Mouse (Mus musculus) megakaryocyte, embryonic 14.5 days (primary cell): ENCODE results near the gene Kcnc2. TPM values are rescaled to one million over a fixed set of nuclear protein-coding genes. Genes with fewer than 3 reads are reported as not detected.

Experiments
- H3K27me3 ChIP-seq: replicated peaks from 2 replicates; pipeline ENCODE3; 2012; ENCODE audit warnings: inconsistent platforms
- H3K36me3 ChIP-seq: replicated peaks from 2 replicates; pipeline ENCODE3; 2012; ENCODE audit warnings: low read length, inconsistent platforms, mixed read lengths
- H3K4me1 ChIP-seq: 2 replicates; pipeline ENCODE4 v1.6.1; 2012; ENCODE audit warnings: inconsistent platforms
- H3K4me3 ChIP-seq: replicated peaks from 2 replicates; pipeline ENCODE3; 2012; ENCODE audit warnings: moderate library complexity, mild to moderate bottlenecking, inconsistent platforms
- H3K9me3 ChIP-seq: 2 replicates; pipeline ENCODE4 v1.6.1; 2012; ENCODE audit warnings: inconsistent platforms
- FLI1 ChIP-seq: IDR thresholded peaks from 2 replicates; pipeline ENCODE4 v1.6.1; 2012; ENCODE audit warnings: low read length, inconsistent platforms, mixed read lengths
- GATA1 ChIP-seq: IDR thresholded peaks from 3 replicates; pipeline ENCODE4 v1.6.1; 2012; ENCODE audit warnings: mixed read lengths, low read length, inconsistent platforms, borderline replicate concordance
- polyA plus RNA-seq: library from polyadenylated mRNA; stranded (reverse); fragments of >175 nt; gene quantifications from 2 replicates; pipeline ENCODE4 v1.2.3, GENCODE M21; 2012; ENCODE audit warnings: low replicate concordance; ENCODE audit not compliant: insufficient read depth

Gene Kcnc2
- polyA plus RNA-seq, 1 experiment: not detected

GRCm38 (mm10) chr10:112380590-112380989, 109.7 kb downstream of the Kcnc2 start:
- Histone ChIP-seq H3K4me3 (no peak overlapping the region), H3K9me3 (peaks cover 4% of the 10 kb centered on the region; the same call in 1 of the 2 replicates), H3K36me3 (no peaks in the 10 kb centered on the region), H3K4me1 (no peaks in the 10 kb centered on the region), H3K27me3 (no peaks in the 10 kb centered on the region)
- TF ChIP-seq FLI1: no peak
- no peak for TF ChIP-seq GATA1

DNA sequence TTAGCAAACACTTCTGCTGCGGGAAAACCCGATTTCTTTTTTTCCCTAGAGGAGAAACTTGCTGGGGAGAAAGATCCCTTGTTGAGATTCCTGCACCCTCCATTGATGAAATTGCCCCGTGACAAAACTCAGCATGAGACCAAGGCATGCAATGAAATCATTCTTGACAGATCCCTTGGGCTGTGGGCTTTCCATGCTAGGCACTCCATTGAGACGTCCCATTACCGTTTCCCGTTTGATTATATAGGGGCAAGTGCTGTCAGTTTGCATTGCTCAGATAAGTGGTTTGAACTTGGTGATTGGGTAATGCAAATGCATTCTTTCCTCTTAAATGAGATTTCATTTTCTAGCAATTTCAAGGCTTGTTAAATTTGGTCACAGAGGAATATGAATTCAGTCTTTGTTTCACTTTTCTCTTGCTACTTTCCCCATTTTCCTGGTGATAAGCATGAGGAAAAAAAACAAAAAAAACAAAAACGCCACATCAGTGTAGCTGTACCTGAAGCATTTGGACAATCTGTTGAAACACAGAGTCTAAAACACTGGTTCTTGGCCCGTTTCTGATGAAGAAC, 123.6 kb downstream of the Kcnc2 start:
- Histone ChIP-seq H3K4me1 (no peaks in the 10 kb centered on the region), H3K4me3 (no peak overlapping the region), H3K36me3 (no peaks in the 10 kb centered on the region), H3K27me3 (no peaks in the 10 kb centered on the region), H3K9me3 (0 out of 2 replicates have a peak, but pooled peaks cover 3% of the 10 kb centered on the region)
- TF ChIP-seq GATA1: no peak
- TF ChIP-seq FLI1: no peak

- Histone ChIP-seq H3K4me3 (no peak overlapping the region), H3K27me3 (no peaks in the 10 kb centered on the region), H3K4me1 (no peaks in the 10 kb centered on the region), H3K36me3 (no peaks in the 10 kb centered on the region), H3K9me3 (0 out of 2 replicates have a peak, but pooled peaks cover 3% of the 10 kb centered on the region)
- TF ChIP-seq FLI1: no peak
- no peak for TF ChIP-seq GATA1
Observed at GRCm38 (mm10) chr10:112397194-112397593, 126.3 kb downstream of the Kcnc2 start.

DNA sequence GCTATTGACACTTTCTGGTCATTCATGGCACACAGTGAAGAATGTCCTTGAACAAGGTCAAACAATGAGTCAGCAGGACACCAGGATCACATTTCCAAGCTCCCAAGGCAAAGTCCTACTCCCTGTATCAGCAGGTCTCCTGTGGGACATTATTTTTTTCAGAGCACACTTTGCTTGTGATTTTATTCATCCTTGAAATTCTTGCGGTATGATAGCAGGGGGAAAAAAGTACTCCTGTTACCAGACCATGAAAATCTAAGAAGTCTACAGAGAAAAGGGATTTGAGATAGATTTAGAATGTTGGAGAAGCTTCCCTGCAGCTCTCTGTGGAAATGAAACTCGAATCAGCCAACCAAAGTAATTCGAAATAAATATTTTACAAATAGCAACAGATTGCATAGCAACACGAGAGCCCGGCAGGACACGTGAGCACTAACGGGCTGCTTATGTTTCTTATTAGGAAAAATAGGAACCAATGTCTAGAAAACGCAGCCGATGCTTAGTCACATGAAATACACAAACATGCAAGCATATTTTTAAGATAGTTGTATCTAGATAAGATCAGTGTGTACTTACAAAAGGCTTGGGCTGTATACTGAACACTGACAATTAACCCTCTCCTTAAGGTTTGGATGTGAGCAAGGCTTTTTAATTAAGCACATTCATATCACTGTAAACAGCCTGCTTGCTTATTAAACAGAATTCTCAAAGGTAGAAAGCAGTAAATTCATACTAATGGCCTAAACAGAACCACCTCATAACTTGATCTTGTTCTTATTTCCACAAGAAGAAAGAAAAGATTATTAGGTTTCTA, 129.9 kb downstream of the Kcnc2 start:
- no peaks in the 10 kb centered on the region for H3K27me3 ChIP-seq
- 0 out of 2 replicates have a peak, but pooled peaks cover 3% of the 10 kb centered on the region for H3K9me3 ChIP-seq
- H3K36me3 ChIP-seq: no peaks in the 10 kb centered on the region
- H3K4me1 ChIP-seq: no peaks in the 10 kb centered on the region
- TF ChIP-seq FLI1 (no peak), GATA1 (no peak)
- H3K4me3 ChIP-seq: no peak overlapping the region

GRCm38 (mm10) chr10:112409525-112409924, 138.6 kb downstream of the Kcnc2 start:
- H3K36me3 ChIP-seq: no peaks in the 10 kb centered on the region
- peaks cover 9% of the 10 kb centered on the region; the same call in 1 of the 2 replicates for H3K9me3 ChIP-seq
- TF ChIP-seq GATA1: no peak
- TF ChIP-seq FLI1: no peak
- no peaks in the 10 kb centered on the region for H3K27me3 ChIP-seq
- H3K4me1 ChIP-seq: no peaks in the 10 kb centered on the region
- H3K4me3 ChIP-seq: no peak overlapping the region

GRCm38 (mm10) chr10:112423327-112423726, 152.4 kb downstream of the Kcnc2 start:
- Histone ChIP-seq H3K36me3 (no peaks in the 10 kb centered on the region), H3K27me3 (no peaks in the 10 kb centered on the region), H3K9me3 (peaks cover 6% of the 10 kb centered on the region; the same call in 1 of the 2 replicates), H3K4me3 (no peak overlapping the region), H3K4me1 (no peaks in the 10 kb centered on the region)
- TF ChIP-seq GATA1 (no peak), FLI1 (no peak)

DNA sequence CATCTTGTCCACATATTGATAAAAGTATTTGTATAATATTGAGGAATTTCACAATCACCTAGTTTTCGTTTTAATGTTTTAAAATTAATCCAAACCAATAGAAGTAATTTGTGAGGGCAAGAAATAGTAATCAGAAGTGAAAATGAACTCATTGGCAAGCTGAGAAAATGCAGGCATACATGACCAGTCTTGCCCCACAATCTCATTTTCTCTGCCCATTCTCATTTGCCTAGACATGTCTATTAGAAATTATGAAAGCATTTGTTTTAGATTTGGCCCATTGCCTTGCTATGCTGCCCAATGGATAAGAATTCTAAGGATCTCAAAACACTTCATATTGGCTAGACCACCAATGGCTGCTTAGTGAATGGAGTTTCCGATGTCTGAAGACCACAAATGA, 166.0 kb downstream of the Kcnc2 start:
- H3K4me1 ChIP-seq: no peaks in the 10 kb centered on the region
- H3K27me3 ChIP-seq: no peaks in the 10 kb centered on the region
- peaks cover 8% of the 10 kb centered on the region; the same call in 1 of the 2 replicates for H3K9me3 ChIP-seq
- no peak overlapping the region for H3K4me3 ChIP-seq
- no peaks in the 10 kb centered on the region for H3K36me3 ChIP-seq
- TF ChIP-seq FLI1: no peak
- no peak for TF ChIP-seq GATA1

DNA sequence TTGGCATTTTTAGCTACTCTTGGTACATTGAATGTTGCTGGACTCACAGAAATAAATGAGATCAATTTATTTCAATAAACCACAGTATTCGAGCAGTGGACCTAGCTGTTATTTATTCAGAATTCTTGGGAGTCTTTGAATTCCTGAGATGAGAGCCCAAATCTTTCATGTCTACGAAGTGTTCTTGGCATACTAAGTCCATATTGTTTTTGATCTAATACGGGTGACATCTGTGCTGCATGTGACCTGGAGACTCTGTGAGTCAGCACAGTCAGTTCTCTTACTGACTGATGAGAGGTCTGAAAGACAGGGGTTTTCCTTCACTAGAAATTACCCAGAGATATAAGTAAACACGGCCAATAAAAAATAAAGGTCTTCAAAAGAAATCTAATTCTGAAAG, 173.7 kb downstream of the Kcnc2 start:
- no peaks in the 10 kb centered on the region for H3K27me3 ChIP-seq
- H3K9me3 ChIP-seq: peaks cover 8% of the 10 kb centered on the region
- no peaks in the 10 kb centered on the region for H3K4me1 ChIP-seq
- H3K4me3 ChIP-seq: no peak overlapping the region
- no peaks in the 10 kb centered on the region for H3K36me3 ChIP-seq
- TF ChIP-seq GATA1: no peak
- no peak for TF ChIP-seq FLI1

DNA sequence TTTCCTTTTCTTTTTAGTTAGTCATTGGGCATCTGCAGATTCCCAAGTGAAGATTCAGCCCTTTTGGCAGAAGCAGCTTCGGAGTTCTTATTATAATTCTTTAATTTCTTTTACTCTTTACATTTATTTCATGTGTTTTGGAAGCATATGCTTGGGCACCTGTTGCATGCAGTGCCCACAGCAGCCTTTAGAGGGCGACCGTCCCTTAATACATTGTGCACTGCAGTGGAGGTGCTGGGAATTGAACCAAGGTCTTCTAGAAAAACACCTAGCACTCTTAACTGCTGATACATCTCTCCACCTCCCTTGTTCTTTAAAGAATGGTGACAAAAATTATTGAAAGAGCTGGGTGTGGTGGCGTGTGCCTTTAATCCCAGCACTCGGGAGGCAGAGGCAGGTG, 180.0 kb downstream of the Kcnc2 start:
- Histone ChIP-seq H3K4me1 (no peaks in the 10 kb centered on the region), H3K9me3 (peaks cover 25% of the 10 kb centered on the region), H3K27me3 (no peaks in the 10 kb centered on the region), H3K36me3 (no peaks in the 10 kb centered on the region), H3K4me3 (no peak overlapping the region)
- TF ChIP-seq GATA1 (no peak), FLI1 (no peak)

- no peaks in the 10 kb centered on the region for H3K4me1 ChIP-seq
- no peaks in the 10 kb centered on the region for H3K27me3 ChIP-seq
- peaks cover 15% of the 10 kb centered on the region for H3K9me3 ChIP-seq
- no peaks in the 10 kb centered on the region for H3K36me3 ChIP-seq
- H3K4me3 ChIP-seq: no peak overlapping the region
- no peak for TF ChIP-seq FLI1
- TF ChIP-seq GATA1: no peak
Observed at GRCm38 (mm10) chr10:112468689-112469384, 197.9 kb downstream of the Kcnc2 start.
